Mouse (Mus musculus) A20 (cell line): ENCODE measurements at regions not wholly inside any gene's neighbourhood (a gene's known extent, or its start where the extent isn't known, plus 50 kb on each side); places are given as distances from the start of the nearest gene placed in this dataset.

Experiments used
- DNase-seq: peaks from one replicate; pipeline ENCODE4 v3.0.0-alpha.2; 2011; ENCODE audit warnings: low read depth, low spot score

DNA sequence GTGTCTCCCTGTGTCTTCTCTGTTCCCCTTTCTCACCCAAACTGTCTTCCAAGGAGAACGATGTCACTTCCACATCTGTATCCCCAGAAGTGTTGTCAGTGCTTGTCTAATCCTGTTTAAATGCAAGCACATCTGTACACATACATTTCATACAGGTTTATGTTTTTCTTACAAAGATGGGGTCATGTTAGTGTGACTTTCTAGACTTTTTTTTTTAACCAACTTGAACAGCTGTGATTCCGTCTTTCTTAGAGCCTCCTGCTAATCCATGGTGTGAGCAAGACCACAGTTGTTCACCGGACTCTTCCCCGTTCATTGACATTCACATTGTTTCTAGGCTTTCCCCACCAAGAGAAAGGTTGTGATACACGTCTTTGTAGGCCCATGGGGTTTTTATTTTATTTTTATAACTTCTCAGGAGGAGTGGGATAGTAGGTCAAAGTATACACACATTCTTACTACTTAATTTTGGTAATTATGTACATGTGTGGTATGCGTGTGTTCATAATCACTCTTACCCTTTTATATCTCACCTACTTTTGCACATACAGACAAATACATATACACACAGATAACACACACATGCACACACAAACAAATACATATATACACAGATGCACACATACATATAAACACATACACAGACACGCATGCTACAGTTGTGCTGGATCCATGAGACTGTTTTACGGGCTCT lies 100.6 kb upstream of the Cpm start:
- no peak for DNase-seq

DNA sequence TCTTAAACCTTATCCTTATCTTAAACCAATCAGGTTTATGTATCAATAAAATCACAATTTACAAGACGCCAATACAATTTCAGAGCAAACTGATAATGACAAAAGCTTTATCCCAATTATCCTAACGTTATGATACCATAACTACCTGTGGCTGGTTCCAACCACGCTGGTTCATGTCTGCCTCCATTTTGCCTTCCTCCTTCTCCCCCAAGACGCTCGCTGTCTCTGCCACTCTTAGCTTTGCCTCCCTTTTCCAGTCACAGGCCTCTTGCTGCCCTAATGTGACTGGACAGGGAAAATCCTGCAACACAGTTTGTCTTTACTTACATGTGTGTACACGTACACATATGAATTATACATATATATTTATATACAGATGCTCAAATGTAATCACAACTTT lies 101.3 kb upstream of the Cpm start:
- no peak for DNase-seq

DNA sequence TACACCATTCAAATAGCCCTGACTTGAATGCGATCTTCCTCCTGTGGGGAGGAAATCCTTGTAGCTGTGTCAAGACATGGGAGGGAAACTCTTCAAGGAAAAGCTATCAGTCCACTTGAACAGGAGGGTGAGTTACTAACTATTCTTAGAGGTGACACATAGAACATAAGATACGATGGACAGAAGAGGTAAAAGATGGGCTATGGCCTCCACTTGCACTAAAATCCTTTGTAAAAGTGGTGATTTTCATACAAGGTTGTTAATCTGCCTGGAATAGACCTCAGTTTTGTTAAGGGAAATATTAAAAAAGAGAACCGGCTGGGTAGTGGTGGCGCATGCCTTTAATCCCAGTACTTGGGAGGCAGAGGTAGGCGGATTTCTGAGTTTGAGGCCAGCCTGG lies 102.1 kb upstream of the Cpm start:
- DNase-seq = no peak

DNA sequence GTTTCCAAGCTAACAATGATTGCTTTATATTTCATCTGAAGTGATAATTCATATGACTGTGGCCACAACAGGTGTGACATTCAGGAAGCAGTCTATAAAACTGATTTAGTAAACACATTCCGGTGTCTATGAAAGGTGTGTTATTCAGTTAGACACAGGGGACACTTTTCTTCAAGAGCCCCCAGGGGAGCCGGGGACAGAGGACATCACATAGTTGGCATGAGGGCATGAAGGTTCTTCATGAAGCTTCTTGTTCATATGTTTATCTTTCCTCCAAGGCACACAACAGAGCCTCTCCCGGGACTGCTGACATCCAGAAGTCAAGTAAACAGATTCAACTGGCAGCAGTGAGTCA lies 102.5 kb upstream of the Cpm start:
- no peak for DNase-seq

DNA sequence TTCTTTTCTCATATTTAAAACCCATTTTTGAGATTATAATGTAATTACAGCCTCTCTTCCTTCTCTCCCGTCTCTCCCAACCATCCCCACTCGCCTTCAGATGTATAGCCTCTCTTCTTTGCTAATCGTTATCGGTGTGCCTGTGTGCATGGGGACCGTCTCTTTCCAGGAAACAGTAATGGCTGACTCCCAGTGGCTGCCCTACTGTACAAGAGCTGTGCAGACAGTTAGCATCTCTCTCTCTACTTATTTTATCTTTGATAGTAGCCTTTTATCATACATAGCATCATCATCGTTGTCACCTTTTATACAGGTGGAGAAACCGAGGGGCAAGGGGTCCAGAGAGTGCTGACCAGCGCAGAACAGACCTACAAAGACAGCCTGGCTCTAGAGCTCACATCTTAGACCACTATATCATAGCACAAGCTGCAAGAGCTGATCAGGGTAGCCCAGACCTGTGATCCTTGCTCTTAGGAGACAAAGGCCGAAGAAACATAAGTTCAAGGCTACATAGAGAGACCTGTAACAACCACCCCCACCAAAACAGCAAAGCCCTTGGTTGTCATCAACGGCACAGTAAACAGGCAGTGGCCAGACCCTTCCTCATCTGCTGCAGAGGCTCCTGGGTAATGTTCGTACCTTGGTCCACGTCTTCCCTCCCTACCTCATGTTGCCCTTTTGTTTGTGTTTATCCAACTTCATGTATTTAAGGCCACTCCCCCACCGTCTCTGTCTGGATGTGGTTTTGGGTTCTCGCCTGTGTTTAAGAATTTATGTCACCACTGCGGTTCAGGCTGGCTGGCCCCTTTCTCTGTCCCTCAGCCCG lies 103.1 kb upstream of the Cpm start:
- no peak for DNase-seq

DNA sequence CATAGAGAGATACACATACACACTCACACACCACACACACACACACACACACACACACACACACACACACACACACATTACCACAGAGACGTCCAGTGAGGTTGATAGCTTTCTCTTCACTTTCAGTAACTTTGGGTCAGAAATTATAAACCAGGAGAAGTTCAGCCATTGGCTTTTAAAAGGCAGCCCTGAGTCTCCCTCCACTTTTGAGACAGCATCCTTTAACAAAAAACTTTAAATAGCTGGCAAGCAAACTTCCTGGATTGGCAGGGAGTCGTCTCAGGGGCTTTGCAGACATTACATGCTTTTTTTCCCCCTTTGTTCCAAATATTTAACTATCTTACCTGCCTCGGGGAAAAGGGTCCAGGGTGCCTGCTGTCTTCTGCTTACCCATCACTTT lies 103.7 kb upstream of the Cpm start:
- DNase-seq = no peak

DNA sequence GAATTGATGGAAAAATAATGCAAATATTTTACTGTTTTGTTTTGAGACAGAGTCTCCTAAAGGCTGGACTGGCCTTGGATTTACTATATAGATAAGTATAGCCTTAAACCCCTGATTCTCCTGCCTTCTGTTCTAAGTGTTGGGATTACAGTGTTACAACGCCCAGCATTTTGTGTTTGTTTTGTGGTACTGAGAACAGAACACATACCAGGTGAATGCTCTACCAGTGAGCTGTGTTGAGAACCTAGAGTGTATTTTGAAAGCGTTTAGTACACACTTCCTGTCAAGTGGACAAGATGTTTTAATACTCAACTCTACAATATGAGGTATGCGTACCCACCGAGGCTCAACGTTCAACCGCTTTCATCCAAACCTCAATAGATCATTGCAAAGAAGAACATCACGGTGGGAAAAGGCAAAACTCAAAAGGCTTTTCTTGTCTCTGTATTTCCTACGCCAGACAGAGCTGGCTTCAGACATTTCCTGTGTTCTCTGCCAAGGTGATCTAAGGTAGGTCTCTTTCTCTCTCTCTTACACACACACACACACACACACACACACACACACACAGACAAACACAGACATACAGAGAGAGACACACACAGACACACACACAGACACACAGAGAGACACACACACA lies 104.3 kb upstream of the Cpm start:
- no peak for DNase-seq

DNA sequence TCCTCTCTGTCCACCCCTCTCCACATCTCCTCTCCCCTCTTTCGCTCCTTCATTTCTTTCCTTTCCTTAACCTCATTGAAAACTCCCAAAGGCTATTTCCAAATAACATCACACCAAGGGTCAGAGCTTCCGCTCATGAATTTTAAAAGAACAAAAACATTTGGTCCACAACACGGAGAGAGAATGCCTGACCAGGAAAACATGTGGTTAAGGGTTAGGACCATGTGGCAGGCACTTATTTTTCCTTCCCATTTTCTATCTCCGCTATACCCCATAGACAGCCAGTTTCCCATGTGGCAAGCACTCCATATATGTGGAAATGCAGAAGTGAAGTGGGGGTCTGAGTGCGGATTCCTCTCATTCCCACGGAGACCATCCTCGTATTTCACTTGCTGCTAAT lies 105.2 kb upstream of the Cpm start:
- no peak for DNase-seq

DNA sequence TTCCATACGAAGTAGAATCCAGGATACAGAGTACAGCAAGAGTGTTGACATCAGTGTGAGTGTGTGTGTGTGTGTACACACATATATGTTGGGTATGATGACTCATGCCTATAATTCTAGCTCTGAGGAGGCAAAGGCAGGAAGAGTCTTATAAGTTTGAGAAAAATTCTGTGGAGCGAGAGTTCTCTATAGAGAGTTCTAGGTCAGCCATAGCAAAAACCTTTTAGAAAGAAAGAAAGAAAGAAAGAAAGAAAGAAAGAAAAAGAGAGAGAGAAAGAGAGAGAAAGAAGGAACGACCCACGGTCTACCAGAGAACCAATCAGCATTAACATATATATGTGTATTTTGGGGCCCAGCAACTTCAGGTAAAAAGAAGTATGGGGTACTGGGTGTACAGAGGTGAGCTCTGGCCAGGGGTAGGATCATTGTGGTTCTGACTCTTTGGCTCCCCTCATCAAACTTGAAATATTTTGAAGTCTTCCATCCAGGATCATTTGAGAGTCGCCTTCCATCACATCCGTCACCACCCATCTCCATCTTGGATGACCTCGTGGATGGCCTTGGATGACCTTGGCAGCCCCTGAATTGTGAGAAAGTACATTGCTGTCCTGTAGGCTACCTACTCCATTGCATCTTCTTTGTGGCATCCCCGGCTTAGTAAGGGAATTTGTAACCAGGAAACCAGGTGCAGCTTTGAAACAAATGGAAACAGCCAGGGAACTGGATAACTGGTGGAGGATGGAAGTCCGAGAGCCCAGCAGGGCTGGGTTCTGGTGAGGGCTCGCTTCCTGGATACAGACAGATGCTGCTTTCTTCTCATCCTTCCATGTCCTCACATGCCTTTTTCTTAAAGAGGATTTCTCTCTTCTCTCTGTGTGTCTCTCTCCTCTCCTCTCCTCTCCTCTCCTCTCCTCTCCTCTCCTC lies 106.1 kb upstream of the Cpm start:
- DNase-seq = no peak

DNA sequence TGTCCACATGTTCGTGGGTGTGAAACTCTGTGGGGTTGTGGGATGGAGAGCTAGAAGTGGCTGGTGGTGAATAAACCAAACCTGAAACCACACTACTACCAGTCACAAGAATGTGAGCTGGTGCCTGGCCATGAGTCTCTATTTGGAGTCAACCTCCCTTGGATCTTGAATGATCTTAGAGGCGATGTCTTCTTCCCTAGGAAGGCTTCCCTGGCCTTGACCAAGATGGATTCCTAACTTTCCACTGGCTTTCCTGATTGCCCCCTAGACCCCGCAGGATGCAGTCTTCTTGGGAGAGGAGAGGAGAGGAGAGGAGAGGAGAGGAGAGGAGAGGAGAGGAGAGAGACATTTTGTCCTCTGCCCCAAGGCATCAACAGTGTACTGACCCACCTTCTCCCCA lies 106.9 kb upstream of the Cpm start:
- DNase-seq = no peak

DNA sequence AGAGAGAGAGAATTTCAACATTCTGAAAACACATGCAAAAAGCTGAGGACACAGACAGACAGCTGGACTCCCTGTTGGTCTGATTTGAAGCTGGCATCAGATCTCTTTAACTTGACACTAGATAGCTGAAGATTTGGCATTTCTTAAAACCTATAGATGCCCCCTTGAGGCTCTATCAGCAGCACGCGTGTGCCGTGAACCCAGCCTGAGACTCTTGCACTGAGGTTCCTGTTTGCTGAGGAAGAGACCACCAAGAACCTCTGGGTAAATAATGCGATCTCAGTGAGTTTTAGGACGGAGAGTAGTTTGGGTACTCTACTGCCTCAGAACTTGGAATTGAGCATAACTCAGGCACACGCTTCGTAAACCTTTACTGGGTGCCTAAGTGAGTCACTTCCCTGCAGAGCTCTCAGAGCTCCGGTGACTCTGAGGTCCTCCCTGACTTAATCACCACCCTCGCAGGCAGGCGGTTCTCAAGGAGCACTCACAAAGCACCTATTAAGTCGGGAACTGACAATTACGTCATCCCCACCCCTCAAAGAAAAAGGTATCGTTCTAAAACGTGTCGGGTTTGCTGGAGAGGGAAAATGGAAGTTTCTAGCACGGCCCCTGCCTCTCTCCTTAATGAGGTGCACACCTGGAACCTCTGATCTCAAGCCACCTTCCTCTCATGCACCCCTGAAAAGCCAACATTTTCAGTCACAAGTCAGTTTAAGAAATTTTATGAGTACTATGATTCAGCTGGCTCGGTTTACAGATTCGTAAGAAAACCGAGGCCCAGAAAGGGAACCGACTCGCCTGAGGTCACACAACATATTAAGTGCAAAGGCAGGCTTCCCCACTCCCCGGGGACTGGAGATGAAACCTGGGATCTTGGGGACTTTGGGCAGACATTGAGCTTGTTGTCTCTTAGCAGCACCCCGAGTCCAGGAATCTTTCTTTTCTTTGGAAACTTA lies 107.7 kb upstream of the Cpm start:
- DNase-seq = no peak

DNA sequence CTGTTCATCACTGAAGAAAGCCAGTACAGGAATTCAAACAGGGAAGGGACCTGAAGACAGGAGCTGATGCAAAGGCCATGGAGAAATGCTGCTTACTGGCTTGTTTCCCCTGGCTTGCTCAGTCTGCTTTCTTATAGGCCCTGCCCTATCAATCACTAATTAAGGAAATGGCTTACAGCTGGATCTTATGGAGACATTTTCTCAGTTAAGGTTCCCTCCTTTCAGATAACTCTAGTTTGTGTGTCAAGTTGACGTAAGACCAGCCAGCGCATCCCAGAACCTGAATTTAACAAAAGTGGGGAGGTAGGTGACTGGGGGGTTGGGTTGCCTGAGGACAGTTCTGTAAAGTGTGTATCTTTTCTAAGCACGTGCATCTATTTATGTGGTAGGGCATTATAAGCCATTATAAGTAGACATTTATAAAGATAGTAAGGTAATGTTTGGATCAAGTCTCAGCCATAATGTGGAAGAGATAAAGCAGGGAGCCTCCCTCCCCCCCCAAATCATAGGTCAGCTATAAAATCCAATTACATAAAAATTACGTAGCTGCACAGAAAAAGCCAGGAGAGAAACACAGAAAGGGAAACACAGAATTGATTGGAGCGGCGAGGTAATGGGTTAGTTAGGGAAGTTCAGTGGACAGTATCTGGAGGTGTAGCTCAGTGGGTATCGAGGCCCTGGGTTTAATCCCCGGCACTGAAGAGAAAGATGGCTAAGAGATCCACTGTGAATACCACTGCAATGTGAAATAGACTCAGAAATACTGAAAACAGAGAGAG lies 108.6 kb upstream of the Cpm start:
- DNase-seq = no peak

DNA sequence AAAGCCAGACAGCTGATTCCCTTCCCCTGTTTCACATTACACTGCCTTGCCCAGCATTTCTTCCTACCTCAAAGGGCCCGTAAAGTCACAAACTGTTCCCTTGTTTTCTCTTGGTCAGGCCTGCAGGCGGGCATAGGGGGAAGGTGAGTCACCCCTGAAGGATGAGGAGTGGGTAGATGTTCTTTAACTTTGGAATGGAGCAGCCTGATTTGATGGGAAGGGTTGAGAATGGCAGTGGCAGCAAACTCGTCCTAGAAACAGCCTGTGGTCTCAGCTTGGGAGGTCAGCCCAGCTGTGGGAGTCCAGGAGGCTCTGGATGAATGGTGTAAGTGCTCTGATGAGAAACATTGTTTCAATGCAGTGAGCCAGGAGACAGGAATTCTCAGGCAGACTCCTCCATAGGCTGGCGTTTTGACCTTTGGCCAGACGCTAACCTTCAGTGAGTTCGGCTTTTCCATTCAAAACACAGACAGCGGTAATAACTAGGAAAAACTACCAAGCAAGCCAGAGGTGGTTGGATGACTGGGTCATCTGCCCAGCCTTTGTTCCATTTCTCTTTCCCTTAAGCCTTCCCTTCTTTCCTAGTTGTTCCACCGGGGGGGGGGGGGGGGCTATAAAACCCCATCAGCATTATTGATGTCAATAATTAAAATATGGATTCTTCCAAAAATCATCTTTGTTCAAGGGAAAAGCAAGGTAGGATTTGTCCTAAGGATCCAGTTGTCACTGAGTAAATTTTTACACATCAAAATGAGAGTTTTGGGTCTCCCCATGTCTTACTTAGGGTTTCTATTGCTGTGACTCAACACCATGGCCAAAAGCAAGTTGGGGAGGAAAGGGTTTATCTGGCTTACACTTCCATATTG lies 109.4 kb upstream of the Cpm start:
- no peak for DNase-seq

DNA sequence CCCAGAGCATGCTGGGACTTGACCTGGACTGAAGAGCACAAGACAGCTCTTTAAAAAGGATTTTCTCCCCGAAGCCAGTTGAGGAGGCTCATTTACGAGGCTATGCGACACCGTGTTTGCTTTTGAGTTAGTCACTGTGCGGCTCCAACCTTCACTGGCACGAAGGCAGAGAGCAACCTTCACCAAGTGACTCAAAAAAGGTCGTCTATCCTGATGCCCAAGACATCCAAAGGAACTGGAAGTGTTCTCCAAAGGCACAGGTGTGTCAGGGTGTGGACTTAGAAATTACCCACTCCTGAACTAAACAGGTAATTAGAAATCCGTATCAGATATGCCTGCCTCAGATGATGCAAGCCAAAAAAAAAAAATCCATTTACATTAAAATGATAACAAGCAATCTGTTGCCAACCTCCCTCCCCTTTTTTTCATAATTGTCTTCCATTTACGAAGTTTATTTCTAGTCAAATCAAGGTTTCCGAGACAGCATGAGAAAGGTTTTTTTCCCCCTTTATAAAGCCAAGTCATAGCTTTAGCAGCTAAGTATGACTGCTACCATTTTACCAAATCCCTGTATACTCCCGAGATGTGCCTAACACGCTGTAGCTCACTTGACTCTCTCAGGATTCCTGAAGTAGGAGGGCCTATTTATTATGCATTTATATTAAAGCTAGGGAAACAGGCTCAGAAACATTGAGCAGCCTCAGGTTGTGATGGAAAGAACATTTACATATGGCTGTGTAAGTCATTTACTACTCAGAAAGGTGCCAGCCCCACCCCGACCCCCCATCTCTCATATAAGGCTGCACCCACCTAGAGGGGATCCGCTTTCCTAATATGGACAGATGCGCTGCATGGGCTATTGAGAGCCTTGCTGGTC lies 110.3 kb upstream of the Cpm start:
- DNase-seq = no peak

DNA sequence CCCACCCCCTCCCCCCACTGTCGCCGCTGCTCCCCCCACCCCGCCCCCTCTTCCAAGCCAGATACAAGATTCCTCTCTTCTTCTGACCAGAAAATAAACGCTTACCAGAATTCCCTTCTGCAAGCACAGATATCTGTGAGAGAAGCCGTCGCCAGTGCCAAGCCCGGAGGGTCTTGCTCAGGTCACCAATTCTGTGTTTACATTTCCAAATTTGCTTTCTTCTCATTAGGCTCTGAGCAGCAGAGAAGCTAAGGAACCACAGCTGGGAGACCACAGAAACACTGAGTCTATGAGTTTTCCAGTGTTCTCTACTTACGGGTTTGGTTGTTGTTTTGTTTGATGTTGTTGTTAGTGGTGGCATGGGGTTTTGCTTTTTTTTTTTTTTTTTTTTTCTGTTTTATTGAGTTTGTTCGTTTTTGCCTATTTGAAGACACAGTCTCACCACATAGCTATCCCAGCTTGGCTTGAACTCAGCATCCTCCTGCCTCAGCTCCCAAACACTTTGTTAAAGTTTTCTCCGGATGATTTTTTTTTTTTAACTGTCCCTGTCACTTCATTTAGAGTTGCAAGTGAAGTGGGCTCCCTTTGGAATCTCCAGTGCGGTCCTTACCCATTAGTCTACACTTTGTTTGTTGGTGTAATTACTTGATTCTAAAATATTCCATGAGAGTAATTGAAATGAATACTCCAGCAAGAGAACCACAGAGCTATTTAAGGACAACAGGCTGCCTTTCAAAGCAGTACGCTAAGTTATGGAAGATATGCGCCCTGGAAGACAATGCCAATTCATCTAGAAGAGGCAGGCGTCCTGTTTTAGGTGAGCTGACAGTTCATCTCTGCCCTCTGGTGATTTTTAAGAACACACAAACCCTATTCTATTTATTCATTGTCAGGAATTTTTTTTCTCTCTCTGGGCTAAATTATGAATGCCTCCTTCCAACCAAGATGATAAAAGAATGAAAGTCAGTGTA lies 111.2 kb upstream of the Cpm start:
- no peak for DNase-seq

DNA sequence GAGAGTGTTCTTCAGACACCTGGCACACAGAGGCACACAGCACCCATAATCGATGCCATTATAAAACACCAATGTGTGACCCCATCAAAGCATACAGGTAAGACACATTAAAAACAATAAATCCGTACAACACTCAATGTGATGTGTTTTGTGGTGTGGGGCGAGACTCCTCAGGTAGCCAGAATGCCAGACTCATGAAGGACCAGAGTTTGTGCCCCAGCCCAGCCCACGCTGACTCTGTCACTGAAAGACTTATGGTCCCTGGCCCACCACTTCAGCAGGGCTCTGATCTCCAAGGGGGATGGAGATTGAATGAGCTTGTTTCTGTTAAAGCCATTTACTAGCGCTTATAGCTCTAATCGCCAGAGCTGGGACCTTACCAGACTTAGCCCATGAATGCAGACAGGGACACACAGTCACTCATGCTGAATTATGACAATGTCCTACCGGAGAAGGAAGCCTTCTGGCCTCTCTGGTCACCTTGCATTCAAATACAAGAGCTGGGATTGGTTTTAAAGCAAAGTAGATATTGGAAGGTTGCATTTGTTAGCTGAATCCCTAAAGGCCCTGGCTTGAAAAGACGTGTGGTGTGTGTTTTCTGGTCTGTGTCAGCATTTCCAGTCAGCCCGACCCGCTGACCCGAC lies 112.1 kb upstream of the Cpm start:
- no peak for DNase-seq
